Mouse (Mus musculus) heart, embryonic 14.5 days (tissue): Measurements from ENCODE around the gene Rab40b. TPM values are rescaled to one million over a fixed set of nuclear protein-coding genes. Genes with fewer than 3 reads are reported as not detected.

Source experiments
- ATAC-seq: fragments of 200-750 bp; cut with Nextera tagmentation; 2 replicates; pipeline ENCODE4 v1.8.0; 2017; ENCODE audit warnings: low read depth, moderate TSS enrichment; ENCODE audit not compliant: insufficient number of reproducible peaks, insufficient read depth, low FRiP score
- H3K27ac ChIP-seq, 2 experiments: fragments of 200-500 bp in 1 of 2; fragments of 300-500 bp in 1 of 2; sonication (generic) in 1 of 2; replicated peaks in 1 of 2; 2 replicates each; pipeline ENCODE4 v1.5.1; 2012 to 2014; ENCODE audit warnings: low read depth in 2 of 2, low read length in 2 of 2, control low read depth in 1 of 2, mild to moderate bottlenecking in 1 of 2, mixed read lengths in 1 of 2; ENCODE audit not compliant: control insufficient read depth in 1 of 2, insufficient read depth in 1 of 2
- H3K27me3 ChIP-seq: fragments of 300-500 bp; sonication (generic); 2 replicates; pipeline ENCODE4 v1.6.1; 2014; ENCODE audit warnings: mild to moderate bottlenecking, low read length, control low read depth; ENCODE audit not compliant: control insufficient read depth, insufficient read depth
- H3K36me3 ChIP-seq: fragments of 300-500 bp; sonication (generic); 2 replicates; pipeline ENCODE4 v1.6.1; 2014; ENCODE audit warnings: mild to moderate bottlenecking, control low read depth, low read length, mixed read lengths; ENCODE audit not compliant: control insufficient read depth, insufficient read depth
- H3K4me1 ChIP-seq, 2 experiments: fragments of 200-500 bp in 1 of 2; fragments of 300-500 bp in 1 of 2; sonication (generic) in 1 of 2; 2 replicates each; pipeline ENCODE4 v1.6.1; 2012 to 2014; ENCODE audit warnings: low read length in 2 of 2, control low read depth in 1 of 2, mixed read lengths in 1 of 2; ENCODE audit not compliant: control insufficient read depth in 2 of 2, insufficient read depth in 2 of 2
- H3K4me2 ChIP-seq: fragments of 300-500 bp; sonication (generic); 2 replicates; pipeline ENCODE4 v1.6.1; 2014; ENCODE audit warnings: mild to moderate bottlenecking, low read length
- H3K4me3 ChIP-seq, 2 experiments: fragments of 200-500 bp in 1 of 2; fragments of 300-500 bp in 1 of 2; sonication (generic) in 1 of 2; 2 replicates each; pipeline ENCODE4 v1.5.1; 2012 to 2014; ENCODE audit warnings: low read length in 2 of 2, mild to moderate bottlenecking in 2 of 2, control low read depth in 1 of 2, low read depth in 1 of 2, moderate library complexity in 1 of 2; ENCODE audit not compliant: control insufficient read depth in 1 of 2, insufficient read depth in 1 of 2
- H3K9ac ChIP-seq: fragments of 300-500 bp; sonication (generic); 2 replicates; pipeline ENCODE4 v1.6.1; 2014; ENCODE audit warnings: mild to moderate bottlenecking, low read length
- H3K9me3 ChIP-seq: fragments of 300-500 bp; sonication (generic); 2 replicates; pipeline ENCODE4 v1.6.1; 2016; ENCODE audit warnings: low read length, control low read depth; ENCODE audit not compliant: control insufficient read depth
- WGBS: fragments of 180-500 bp; shearing (Covaris S2); extraction: QIAGEN DNeasy Blood & Tissue Kit; methylation state at CpG from one replicate; pipeline ENCODE4 v1.1.7; 2014; 5-methylcytosine and 5-hydroxymethylcytosine counted together
- polyA plus RNA-seq: library from polyadenylated mRNA; unstranded; fragments of >200 nt; fragmentation: Nextera tagmentation; extraction: Ambion mirVana; gene quantifications from 2 replicates; pipeline ENCODE4 v1.2.1, GENCODE M21; 2014

Gene Rab40b
- polyA plus RNA-seq, 1 experiment from 2014 or later, result 7.6 TPM

DNA sequence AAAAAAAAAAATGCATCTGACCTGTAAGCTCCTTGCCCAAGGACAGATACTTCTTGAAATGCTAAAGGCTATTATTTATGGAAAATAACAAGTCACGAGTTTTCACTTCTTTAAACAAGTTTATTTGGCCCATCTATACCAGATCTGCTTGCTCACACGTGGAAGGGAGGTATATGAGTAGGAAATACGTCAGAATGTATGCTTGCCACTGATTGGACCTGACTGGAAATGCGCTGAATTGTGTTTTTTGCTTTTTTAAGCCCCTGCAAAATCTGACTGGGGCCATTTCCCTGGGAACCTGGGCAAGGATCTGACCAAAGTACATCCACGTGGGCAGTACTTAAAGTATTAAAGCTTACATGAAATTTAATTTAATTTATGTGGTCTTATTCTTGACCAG lies 32.3 kb upstream of the Rab40b start:
- peak overlapping the region; percentile 66; the same call in 1 of the 2 replicates for H3K9ac ChIP-seq
- WGBS, result 50% methylated on average over 5 of the region's 5 CpGs
- peak overlapping the region in 1 of 2 experiments; percentile 82; a peak in 2 of 4 replicates for H3K27ac ChIP-seq

DNA sequence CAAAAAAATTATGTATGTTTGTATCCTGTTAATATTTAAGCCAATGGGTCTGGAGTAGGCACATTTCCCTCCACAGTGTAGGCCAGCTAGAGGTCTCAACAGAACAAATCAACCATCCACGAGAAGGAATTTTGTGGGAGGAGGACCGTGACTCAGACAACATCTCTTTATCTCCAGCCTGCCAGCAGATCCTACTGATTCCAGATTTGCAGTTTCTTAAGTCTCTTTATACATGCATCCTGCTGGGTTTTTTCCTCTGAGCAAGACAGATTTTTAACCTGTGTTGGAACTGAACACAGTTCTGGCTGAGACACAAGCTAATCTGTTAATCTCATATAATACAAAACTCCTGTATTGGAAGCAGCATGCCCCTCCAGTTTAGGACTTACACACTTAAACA lies 30.9 kb upstream of the Rab40b start:
- H3K27ac ChIP-seq, result no peak overlapping the region
- no peak overlapping the region for H3K4me2 ChIP-seq
- no peaks in the 10 kb centered on the region for H3K9me3 ChIP-seq
- no peaks in the 10 kb centered on the region for H3K36me3 ChIP-seq
- H3K27me3 ChIP-seq, result no peaks in the 10 kb centered on the region
- no peak overlapping the region for H3K9ac ChIP-seq
- no peak for ATAC-seq
- H3K4me3 ChIP-seq, result no peak overlapping the region
- H3K4me1 ChIP-seq, result peaks cover 5 to 23% of the 10 kb centered on the region in 2 experiments; a peak in 3 of 4 replicates
- WGBS, result 69% methylated on average over 2 of the region's 2 CpGs

More for the DNA sequence above, 32.3 kb upstream of the Rab40b start:
- no peaks in the 10 kb centered on the region for H3K27me3 ChIP-seq
- no peaks in the 10 kb centered on the region for H3K36me3 ChIP-seq
- no peaks in the 10 kb centered on the region for H3K9me3 ChIP-seq
- peaks cover 5 to 16% of the 10 kb centered on the region in 2 experiments; a peak in 3 of 4 replicates for H3K4me1 ChIP-seq
- H3K4me3 ChIP-seq, result peak overlapping the region in 1 of 2 experiments; percentile 85; a peak in 2 of 4 replicates
- ATAC-seq, result no peak
- peak overlapping the region; percentile 80 for H3K4me2 ChIP-seq

- H3K4me3 ChIP-seq, result no peak overlapping the region
- H3K9me3 ChIP-seq, result no peaks in the 10 kb centered on the region
- WGBS, result 78% methylated on average over 5 of the region's 5 CpGs
- no peak overlapping the region for H3K4me2 ChIP-seq
- H3K27ac ChIP-seq, result no peak overlapping the region
- ATAC-seq, result no peak
- H3K27me3 ChIP-seq, result no peaks in the 10 kb centered on the region
- H3K9ac ChIP-seq, result no peak overlapping the region
- peaks cover 5 to 23% of the 10 kb centered on the region in 2 experiments; a peak in 3 of 4 replicates for H3K4me1 ChIP-seq
- H3K36me3 ChIP-seq, result no peaks in the 10 kb centered on the region
Observed at GRCm38 (mm10) chr11:121417971-121418370, 29.9 kb upstream of the Rab40b start.

DNA sequence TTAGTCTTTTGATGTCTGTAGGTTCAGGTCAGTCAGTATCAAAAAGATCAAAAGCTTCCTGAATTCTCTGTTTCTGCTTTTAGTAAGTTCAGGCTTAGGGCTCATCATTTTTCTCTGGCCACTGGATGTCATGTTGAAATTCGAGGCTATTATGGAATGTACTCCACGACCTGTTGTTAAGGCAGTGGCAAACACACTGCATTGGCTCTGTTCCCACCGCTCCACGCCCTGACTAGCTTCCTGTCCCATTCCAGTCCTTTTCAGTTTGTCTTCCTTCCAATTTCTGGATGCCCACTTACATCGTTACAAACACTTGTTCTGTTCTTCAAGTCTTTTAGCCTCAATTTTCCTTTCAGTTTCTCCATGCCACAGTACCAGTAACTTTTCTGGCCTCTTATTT lies 27.3 kb upstream of the Rab40b start:
- Histone ChIP-seq H3K9ac (no peak overlapping the region), H3K36me3 (no peaks in the 10 kb centered on the region), H3K4me3 (no peak overlapping the region), H3K4me1 (peaks cover 0 to 10% of the 10 kb centered on the region in 2 experiments; a peak in 2 of 4 replicates), H3K27me3 (no peaks in the 10 kb centered on the region), H3K9me3 (no peaks in the 10 kb centered on the region), H3K4me2 (no peak overlapping the region), H3K27ac (no peak overlapping the region)
- ATAC-seq, result no peak
- 58% methylated on average over 5 of the region's 5 CpGs for WGBS

- no peak overlapping the region for H3K4me2 ChIP-seq
- no peak overlapping the region for H3K4me3 ChIP-seq
- ATAC-seq, result no peak
- no peak overlapping the region for H3K27ac ChIP-seq
- peaks cover 0 to 10% of the 10 kb centered on the region in 2 experiments; a peak in 2 of 4 replicates for H3K4me1 ChIP-seq
- H3K9ac ChIP-seq, result no peak overlapping the region
- WGBS, result 55% methylated on average over 5 of the region's 5 CpGs
- H3K36me3 ChIP-seq, result no peaks in the 10 kb centered on the region
- H3K27me3 ChIP-seq, result no peaks in the 10 kb centered on the region
- no peaks in the 10 kb centered on the region for H3K9me3 ChIP-seq
Observed at GRCm38 (mm10) chr11:121414762-121415161, 26.7 kb upstream of the Rab40b start.

GRCm38 (mm10) chr11:121407366-121408155 lies 19.5 kb upstream of the Rab40b start:
- WGBS, result 62% methylated on average over 3 of the region's 3 CpGs
- no peaks in the 10 kb centered on the region for H3K36me3 ChIP-seq

DNA sequence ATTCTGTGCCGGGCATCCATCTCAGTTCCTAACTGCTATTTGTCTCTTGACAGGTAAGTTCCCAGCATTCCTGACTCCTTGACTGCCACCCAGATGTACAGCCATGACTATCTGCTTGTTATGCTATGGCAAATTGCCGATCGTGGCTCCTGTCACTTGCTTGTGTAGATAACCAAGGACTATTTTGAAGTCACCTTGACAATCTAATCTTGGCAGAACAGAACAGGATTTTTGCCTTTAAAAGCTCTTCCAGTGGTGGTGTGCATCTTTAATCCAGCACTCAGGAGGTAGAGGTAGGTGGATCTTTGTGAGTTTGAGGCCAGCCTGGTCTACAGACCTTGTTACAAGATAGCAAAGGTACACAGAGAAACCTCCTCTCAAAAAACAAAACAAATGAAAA lies 4.4 kb upstream of the Rab40b start:
- no peak overlapping the region for H3K27ac ChIP-seq
- peaks cover 0 to 2% of the 10 kb centered on the region in 2 experiments; a peak in 1 of 4 replicates for H3K4me1 ChIP-seq
- no peak for ATAC-seq
- H3K27me3 ChIP-seq, result no peaks in the 10 kb centered on the region
- H3K36me3 ChIP-seq, result no peaks in the 10 kb centered on the region
- H3K4me3 ChIP-seq, result no peak overlapping the region
- no peaks in the 10 kb centered on the region for H3K9me3 ChIP-seq
- no peak overlapping the region for H3K9ac ChIP-seq
- no peak overlapping the region for H3K4me2 ChIP-seq
- WGBS, result 54% methylated on average over 3 of the region's 3 CpGs

More at GRCm38 (mm10) chr11:121407366-121408155, 19.5 kb upstream of the Rab40b start:
- Histone ChIP-seq H3K4me2 (no peak overlapping the region), H3K27ac (no peak overlapping the region), H3K4me3 (no peak overlapping the region), H3K27me3 (no peaks in the 10 kb centered on the region), H3K4me1 (no peaks in the 10 kb centered on the region), H3K9me3 (no peaks in the 10 kb centered on the region), H3K9ac (no peak overlapping the region)
- no peak for ATAC-seq
